In genomic region chr10:108113361-108114237, GRCm38 (mm10) we compare ENCODE assay signal across 8 mouse cellular contexts. TPM values are rescaled to one million over a fixed set of nuclear protein-coding genes. Genes with fewer than 3 reads are reported as not detected.
A peak's percentile ranks its signal among the peaks of the same experiment; 100 is the strongest.
DNase-seq lines count a peak whose midpoint lies in the region; ATAC-seq lines count a peak whose summit lies in the region.

No protein-coding gene starts in this region.

- no peak overlapping the region for H3K9ac ChIP-seq in hindbrain, embryonic 13.5 days
- H3K9ac ChIP-seq in stomach, embryonic 16.5 days (ENCODE audit: low read length), result peak overlapping the region; percentile 5; the same call in 1 of the 2 replicates

- no peak overlapping the region for H3K27ac ChIP-seq in hindbrain, embryonic 13.5 days
- no peak overlapping the region for H3K27ac ChIP-seq in stomach, embryonic 16.5 days (ENCODE audit: low read length)

- no peaks in the 10 kb centered on the region for H3K9me3 ChIP-seq in hindbrain, embryonic 13.5 days
- H3K9me3 ChIP-seq in stomach, embryonic 16.5 days (replicated peaks; ENCODE audit: control insufficient read depth, low read length), result no peaks in the 10 kb centered on the region

- H3K4me2 ChIP-seq in hindbrain, embryonic 13.5 days, result peak overlapping the region; percentile 38
- H3K4me2 ChIP-seq in stomach, embryonic 16.5 days (ENCODE audit: low read depth, low read length), result peak overlapping the region; percentile 47

- H3K27me3 ChIP-seq in hindbrain, embryonic 13.5 days, result no peaks in the 10 kb centered on the region
- H3K27me3 ChIP-seq in stomach, embryonic 16.5 days (ENCODE audit: control insufficient read depth, insufficient read depth, low read length), result no peaks in the 10 kb centered on the region

- ATAC-seq in hindbrain, embryonic 13.5 days (ENCODE audit: low FRiP score), result 0 out of 2 replicates have a peak, but pooled peaks have one; percentile 46
- ATAC-seq in stomach, embryonic 16.5 days (ENCODE audit: insufficient read depth, low FRiP score), result peak; percentile 89

- 49% methylated on average over 17 of the region's 17 CpGs for WGBS in hindbrain, embryonic 13.5 days
- WGBS in stomach, embryonic 16.5 days, result 25% methylated on average over 17 of the region's 17 CpGs

- H3K4me1 ChIP-seq in hindbrain, embryonic 13.5 days (replicated peaks), result 0 out of 2 replicates have a peak, but pooled peaks cover 3% of the 10 kb centered on the region
- peaks cover 7% of the 10 kb centered on the region; the same call in 1 of the 2 replicates for H3K4me1 ChIP-seq in stomach, embryonic 16.5 days (ENCODE audit: control insufficient read depth, insufficient read depth, low read length)

- no peaks in the 10 kb centered on the region for H3K36me3 ChIP-seq in hindbrain, embryonic 13.5 days
- no peaks in the 10 kb centered on the region for H3K36me3 ChIP-seq in stomach, embryonic 16.5 days (ENCODE audit: control insufficient read depth, insufficient read depth, low read length)

- H3K4me3 ChIP-seq in hindbrain, embryonic 13.5 days, result 0 out of 2 replicates have a peak overlapping the region, but pooled peaks have one; percentile 4
- H3K4me3 ChIP-seq in stomach, embryonic 16.5 days (replicated peaks; ENCODE audit: low read length), result peak overlapping the region; percentile 26

- DNase-seq in heart, adult 18-20 months, result peak; percentile 23 to 31
- no peak for DNase-seq in heart, adult 8-10 months (ENCODE audit: low spot score)
- peak; percentile 61 for DNase-seq in embryo, embryonic 10.5 days (ENCODE audit: low spot score)
- peak; percentile 22 for DNase-seq in lung, postnatal 10 days
- no peak for DNase-seq in spleen, postnatal 4 days (ENCODE audit: low spot score in 2 of 2)
- DNase-seq in layer of hippocampus, adult 18-20 months (ENCODE audit: low spot score in 2 of 2), result no peak

RNA-seq across cellular contexts. Expression of gene Ppp1r12a, which starts 48.4 kb away (rescaled TPM):
- total RNA-seq in heart, adult 18-20 months (2021), result 10 to 100 TPM; 55.4 to 59.2 TPM
- total RNA-seq in heart, adult 8-10 months (2022), result 10 to 100 TPM; 53.4 to 61.5 (median 57.1) TPM
- 80.6 and 81.7 TPM in 2 replicates for polyA plus RNA-seq in hindbrain, embryonic 13.5 days (2015; fragmentation: Nextera tagmentation; extraction: Ambion mirVana)
- 104 and 117 TPM in 2 replicates for polyA plus RNA-seq in stomach, embryonic 16.5 days (2015; fragmentation: Nextera tagmentation; extraction: Ambion mirVana)
- total RNA-seq in layer of hippocampus, adult 18-20 months (2021), result 100 to 1,000 TPM; 128 to 134 TPM

Comparison
In these comparisons a context has a peak if more than half of its experiments do, and no peak if none do; other contexts are left out.
1. DNase-seq: peak in heart, adult 18-20 months (2 of 2), embryo, embryonic 10.5 days (single experiment) and lung, postnatal 10 days (single experiment); none in heart, adult 8-10 months (single experiment), spleen, postnatal 4 days (0 of 2) and layer of hippocampus, adult 18-20 months (0 of 2).